Mouse (Mus musculus): ENCODE data around the gene Hdhd3.
"Not testable (repeated sequence)": the region's sequence is repeated elsewhere in the genome, so short reads cannot be mapped to it uniquely, and the experiment has no call there.

The Hdhd3 gene

DNA sequence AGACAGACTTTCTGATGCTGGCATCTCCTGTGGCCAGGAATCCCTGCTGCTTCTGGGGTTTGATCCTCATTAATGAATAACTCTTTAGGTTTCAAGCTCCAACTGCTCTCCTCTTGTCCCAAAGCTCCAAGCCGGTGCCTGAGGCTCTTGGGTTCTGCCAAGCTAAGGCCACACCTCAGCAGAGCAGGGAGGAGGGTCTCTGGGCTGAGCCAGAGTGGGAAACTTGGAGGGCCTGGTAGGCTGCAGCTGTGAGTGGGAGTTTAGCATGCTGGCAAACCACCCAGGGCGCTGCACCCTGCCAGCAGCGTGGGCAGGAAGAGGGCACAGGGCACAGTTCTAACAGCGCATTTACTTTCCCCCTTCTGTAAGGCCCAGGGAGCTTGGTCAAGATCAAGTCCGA lies 5.6 kb upstream of the Hdhd3 start:
- DNase-seq: peak; percentile 46 to 64

- peak; percentile 68 to 69 for DNase-seq
Measured at GRCm38 (mm10) chr4:62506798-62507197, 3.5 kb upstream of the Hdhd3 start.

GRCm38 (mm10) chr4:62505991-62506390 lies 2.7 kb upstream of the Hdhd3 start:
- DNase-seq: no peak

- DNase-seq: peak; percentile 57 to 70
Measured at GRCm38 (mm10) chr4:62502969-62503368, 298 bp downstream of the Hdhd3 start.

GRCm38 (mm10) chr4:62501964-62502732 lies 1.1 kb downstream of the Hdhd3 start:
- DNase-seq: peak; percentile 94 to 96

DNA sequence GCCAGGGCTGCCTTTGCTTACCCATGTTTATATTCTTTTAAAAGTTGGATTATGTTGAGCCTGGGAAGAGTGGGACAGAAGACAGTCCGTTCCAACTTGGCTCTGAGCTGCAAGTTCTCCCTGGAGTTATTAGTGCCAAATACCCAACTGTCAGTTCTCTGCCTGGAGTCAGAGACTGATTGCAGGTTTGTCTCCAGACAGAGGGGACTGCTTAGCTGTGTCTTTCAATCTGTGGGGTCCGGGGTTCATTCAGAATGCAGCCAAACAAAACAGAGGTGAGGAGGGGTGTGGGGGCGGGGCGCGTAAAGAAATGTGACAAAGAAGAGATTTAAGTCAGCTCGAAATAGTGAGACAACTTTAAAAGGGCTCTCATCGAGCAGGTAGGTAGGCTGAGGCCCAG lies 1.7 kb downstream of the Hdhd3 start:
- DNase-seq: no peak

- DNase-seq: no peak
Measured at GRCm38 (mm10) chr4:62500799-62501198, 2.5 kb downstream of the Hdhd3 start.

DNA sequence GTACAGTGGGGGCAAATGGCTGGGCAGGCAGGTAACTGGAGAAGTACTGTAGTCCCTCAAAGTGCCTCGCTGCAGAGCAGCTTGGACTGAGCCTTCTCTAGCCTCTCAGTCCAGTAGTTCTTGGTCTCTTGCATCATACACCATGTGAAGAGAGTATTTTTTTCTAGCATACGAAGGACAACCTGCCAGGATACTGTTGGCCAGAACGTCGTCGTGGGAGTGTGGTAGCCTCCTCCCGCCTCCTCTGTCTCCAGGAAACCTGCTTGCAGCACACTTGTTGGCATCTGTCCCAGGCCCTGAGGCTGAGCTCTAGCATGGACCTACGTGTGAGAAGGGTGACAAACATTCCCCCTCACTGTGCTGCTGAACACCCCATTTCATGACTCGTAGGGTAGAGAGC lies 6.5 kb downstream of the Hdhd3 start:
- peak; percentile 86 to 90 for DNase-seq

- peak; percentile 88 to 91 for DNase-seq
Measured at GRCm38 (mm10) chr4:62495946-62496345, 7.3 kb downstream of the Hdhd3 start.

- DNase-seq: no peak
Measured at GRCm38 (mm10) chr4:62494230-62494629, 9.0 kb downstream of the Hdhd3 start.

GRCm38 (mm10) chr4:62492682-62493081 lies 10.6 kb downstream of the Hdhd3 start:
- no peak for DNase-seq

GRCm38 (mm10) chr4:62487914-62488313 lies 15.4 kb downstream of the Hdhd3 start:
- no peak for DNase-seq

GRCm38 (mm10) chr4:62487172-62487571 lies 16.1 kb downstream of the Hdhd3 start:
- no peak for DNase-seq

DNA sequence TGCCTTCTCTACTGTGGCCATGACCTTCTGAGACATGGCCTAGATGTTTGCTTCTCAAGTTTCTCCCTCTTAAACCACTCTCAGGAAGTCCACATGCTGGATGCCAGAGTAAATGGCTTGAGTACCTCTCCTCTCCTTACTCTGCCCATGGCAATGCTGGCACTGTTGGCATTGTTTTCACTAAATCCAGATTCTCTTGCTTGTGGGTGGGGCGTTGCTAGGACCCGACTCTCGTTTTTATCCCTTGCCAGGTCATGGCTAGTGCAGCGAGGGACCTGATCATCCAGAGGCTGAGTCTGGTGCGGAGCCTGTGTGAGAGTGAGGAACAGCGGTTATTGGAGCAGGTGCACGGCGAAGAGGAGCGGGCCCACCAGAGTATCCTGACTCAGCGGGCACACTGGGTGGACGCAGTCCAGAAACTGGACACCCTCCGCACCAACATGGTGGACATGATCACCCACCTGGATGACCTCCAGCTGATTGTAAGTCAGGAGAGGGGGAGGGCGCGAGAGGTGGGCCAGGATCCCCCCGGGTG lies 17.0 kb downstream of the Hdhd3 start:
- no peak for DNase-seq

GRCm38 (mm10) chr4:62485450-62486161 lies 17.7 kb downstream of the Hdhd3 start:
- no peak for DNase-seq

DNA sequence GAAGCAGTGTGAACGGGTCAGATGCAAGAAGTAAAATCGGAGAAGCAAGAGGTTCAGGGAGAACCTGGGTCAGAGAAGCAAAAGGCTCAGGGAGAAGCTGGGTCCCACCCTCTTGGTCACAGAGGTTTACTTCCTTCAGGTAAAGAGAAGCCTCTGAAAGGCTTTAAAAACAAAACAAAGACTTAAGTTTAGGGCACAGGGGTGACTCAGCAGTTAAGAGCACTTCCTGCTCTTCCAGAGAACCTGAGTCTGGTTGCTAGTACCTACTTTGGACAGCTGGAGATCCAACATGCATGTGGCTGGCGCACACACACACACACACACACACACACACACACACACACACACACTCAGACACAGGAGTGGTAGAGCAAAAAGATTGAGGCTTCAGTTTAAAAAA lies 18.3 kb downstream of the Hdhd3 start:
- no peak for DNase-seq

GRCm38 (mm10) chr4:62480709-62481605 lies 22.3 kb downstream of the Hdhd3 start:
- peak; percentile 42 to 64 for DNase-seq

DNA sequence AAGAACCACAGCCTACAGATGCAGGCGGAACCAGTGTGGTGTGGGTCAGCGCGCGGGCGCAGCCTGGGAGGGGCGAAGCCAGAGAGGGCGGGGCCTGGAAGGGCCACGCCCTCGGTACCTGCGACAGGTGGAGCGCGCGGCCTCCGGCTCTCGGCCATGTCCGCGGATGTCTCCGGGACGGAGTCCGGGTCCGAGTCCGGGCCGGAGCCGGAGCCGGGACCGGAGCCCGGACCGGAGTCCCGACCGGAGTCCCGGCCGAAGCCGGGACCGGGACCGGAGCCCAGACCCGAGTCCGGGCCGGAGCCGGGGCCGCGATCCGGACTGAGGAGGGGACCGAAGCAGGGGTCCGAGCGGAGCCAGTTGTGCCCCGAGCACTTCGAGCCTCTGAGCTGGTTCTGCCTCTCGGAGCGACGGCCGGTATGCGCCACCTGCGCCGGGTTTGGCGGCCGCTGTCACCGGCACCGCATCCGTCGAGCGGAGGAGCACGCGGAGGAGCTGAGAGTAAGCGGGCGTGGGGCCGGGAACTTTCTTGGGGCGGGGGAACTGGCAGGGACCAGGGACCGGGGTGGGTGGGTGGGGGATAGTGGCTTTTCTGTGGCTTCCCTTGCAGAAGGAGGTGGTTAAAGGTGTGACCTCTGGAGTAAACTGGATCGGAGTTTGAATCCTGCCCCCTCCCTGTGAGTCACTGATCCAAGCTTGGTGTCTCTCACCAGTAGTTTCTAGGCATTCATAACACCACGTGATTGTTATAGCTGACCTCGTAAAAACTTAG lies 23.1 kb downstream of the Hdhd3 start, which contains the start of gene Bspry:
Gene Bspry, plus strand, starts transcription at position 117 of the 772 bp plus-strand sequence.
- DNase-seq: peak; percentile 80 to 86

DNA sequence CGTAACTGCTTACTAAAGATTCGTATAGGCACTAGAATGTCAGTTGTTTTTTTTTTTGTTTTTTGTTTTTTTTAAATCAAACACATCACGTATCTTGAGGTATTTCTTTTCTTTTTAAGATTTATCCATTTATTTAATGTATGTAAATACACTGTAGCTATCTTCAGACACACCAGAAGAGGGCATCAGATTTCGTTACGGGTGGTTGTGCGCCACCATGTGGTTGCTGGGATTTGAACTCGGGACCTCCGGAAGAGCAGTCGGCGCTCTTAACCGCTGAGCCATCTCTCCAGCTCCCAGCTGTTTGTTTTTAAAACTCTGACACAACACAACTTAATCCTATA lies 23.7 kb downstream of the Hdhd3 start:
- not testable (repeated sequence) for DNase-seq

DNA sequence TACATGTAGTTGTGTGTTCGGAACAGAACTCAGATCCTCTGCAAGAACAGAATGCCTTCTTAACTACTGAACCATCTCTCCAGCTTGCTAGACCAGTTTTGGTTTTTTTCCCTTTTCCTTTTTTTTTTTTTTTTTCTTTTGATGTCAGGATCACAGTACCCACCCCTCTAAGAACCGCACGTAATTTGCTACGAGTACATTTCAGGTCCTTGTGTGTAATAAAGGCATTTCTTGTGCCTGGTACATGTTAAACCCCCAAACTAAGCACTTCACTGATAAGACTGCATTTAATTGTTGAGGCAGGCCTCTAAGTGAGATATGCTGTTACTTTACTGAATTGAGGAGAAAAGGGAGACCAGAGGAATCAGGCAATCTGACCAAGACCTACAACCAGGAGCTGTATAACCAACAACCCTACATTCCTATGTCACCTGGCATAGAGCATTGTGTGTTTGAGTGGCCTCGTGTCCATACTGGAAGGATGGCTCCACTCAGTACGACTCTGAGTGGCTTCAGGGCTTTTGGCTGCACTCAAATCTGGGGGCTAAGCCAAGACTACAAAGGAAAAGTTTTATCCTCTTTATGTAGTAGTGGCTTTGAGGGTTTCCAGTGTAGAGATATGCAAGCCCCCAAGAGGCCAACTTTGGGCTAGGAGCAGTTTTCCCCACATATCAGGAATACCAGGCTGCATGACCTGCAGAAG lies 25.6 kb downstream of the Hdhd3 start:
- no peak for DNase-seq

DNA sequence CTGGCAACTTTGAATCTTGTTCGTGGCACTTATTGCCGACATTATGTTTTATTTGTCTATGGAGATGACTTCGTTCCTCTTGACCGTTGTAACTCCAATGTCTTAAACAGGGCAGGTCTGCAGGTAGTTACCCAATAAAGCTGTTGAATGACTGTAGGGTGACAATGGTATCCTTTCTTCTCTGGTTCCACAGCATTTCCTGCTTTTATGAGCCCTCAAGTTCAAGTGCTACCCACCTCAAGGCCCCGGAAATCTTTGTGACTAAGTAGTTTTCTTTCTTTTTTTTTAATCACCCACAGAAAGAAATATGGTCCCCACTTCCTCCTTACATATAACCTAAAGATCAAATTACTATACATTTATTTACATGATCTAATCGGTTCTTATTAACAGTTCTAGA lies 27.5 kb downstream of the Hdhd3 start:
- no peak for DNase-seq

Measured in kidney, postnatal 36 days (tissue).